Mouse (Mus musculus): ENCODE data around the gene C130026I21Rik. TPM values are rescaled to one million over a fixed set of nuclear protein-coding genes. Genes with fewer than 3 reads are reported as not detected.
"Not testable (repeated sequence)": the region's sequence is repeated elsewhere in the genome, so short reads cannot be mapped to it uniquely, and the experiment has no call there.

The C130026I21Rik gene
- polyA plus RNA-seq, 1 experiment from 2014 or later: not detected

DNA sequence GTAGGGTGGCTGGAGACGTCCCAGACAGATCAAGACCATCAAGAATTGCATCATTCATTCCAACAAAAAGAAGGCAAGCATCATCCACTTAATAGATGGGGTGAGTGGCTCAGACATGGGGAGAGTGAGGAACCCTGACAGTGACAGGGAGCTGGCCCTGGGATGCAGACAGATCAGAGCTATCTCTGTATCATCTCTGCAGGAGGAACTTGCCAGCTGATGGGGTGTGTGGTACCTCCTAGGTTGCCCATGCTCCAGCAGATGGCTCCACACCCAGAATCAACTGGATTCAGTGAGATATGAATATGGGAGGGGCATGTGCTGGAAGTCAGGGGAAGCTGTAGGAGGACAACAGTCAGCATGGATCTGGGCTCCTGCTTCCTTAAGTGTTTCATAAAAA lies 275.9 kb downstream of the C130026I21Rik start:
- not testable (repeated sequence) for H3K27me3 ChIP-seq (ENCODE audit: control insufficient read depth, insufficient read depth, low read length); DNase-seq (ENCODE audit: low spot score); H3K9me3 ChIP-seq (ENCODE audit: control insufficient read depth, low read length); H3K36me3 ChIP-seq (ENCODE audit: control insufficient read depth, insufficient read depth, low read length); H3K9ac ChIP-seq (ENCODE audit: low read length); H3K4me2 ChIP-seq (ENCODE audit: low read depth, severe bottlenecking); H3K4me3 ChIP-seq (ENCODE audit: low read depth, low read length); H3K4me1 ChIP-seq (ENCODE audit: control insufficient read depth, insufficient read depth, low read length); H3K27ac ChIP-seq (replicated peaks; ENCODE audit: low read depth, low read length); ATAC-seq (ENCODE audit: insufficient number of reproducible peaks, low FRiP score, low TSS enrichment, low read depth)
- WGBS: no CpG with 5 or more reads among the region's 1 CpGs

DNA sequence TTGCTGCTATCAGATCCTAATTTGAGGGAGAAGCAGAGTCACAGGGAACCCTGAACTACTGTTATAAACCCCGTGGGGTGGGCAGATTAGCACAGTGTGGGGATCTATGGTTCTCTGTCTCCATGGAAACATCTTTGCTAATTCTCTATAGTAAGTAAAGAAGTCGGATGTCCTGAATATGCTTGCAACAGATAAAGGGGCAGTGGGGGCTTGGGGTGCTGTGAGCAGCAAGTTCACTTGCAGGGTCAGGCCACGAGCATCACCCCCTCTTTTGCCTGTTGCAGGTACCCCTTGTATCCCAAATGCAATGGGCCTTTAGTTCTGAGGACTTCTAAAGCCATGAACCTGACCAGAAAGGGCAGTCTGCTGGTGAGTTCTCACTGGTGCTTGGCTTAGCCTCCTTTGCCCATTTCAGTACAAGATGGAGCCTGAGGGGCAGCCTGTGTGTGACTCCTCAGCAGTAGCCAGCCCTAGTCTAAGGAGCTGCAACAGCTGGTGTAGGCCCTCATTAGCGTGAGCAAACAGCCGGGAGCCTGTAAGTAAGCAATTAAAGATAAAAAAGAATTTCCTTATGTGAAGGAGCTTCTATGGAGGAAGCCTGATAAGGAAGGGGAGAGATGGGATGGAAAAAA lies 276.6 kb downstream of the C130026I21Rik start:
- H3K4me3 ChIP-seq (ENCODE audit: low read depth, low read length); H3K9me3 ChIP-seq (ENCODE audit: control insufficient read depth, low read length); H3K4me2 ChIP-seq (ENCODE audit: low read depth, severe bottlenecking); H3K27ac ChIP-seq (replicated peaks; ENCODE audit: low read depth, low read length); H3K4me1 ChIP-seq (ENCODE audit: control insufficient read depth, insufficient read depth, low read length); H3K36me3 ChIP-seq (ENCODE audit: control insufficient read depth, insufficient read depth, low read length); H3K9ac ChIP-seq (ENCODE audit: low read length); H3K27me3 ChIP-seq (ENCODE audit: control insufficient read depth, insufficient read depth, low read length); DNase-seq (ENCODE audit: low spot score): not testable (repeated sequence)
- peak; percentile 62 for ATAC-seq (ENCODE audit: insufficient number of reproducible peaks, low FRiP score, low TSS enrichment, low read depth)
- 56% methylated on average over 1 of the region's 5 CpGs for WGBS

DNA sequence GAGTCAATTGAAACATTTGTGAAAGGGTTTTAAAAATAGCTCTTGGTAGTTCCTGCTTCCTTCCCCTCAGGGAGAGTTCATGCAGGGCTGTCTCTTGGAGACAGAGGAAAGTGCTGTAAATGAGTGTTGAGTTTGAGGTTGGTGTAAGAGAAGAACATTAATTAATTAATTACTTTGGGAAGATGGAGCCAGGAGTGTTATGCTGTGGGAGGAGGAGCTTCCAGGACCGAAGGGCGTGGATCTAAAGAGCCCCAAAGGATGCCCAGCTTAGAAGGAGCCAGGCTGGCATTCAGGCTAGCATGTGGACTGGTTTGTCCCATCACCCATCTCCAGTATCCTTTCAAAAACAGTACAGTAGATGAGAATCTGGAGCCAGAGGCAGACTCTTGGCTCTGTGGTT lies 277.1 kb downstream of the C130026I21Rik start:
- not testable (repeated sequence) for H3K36me3 ChIP-seq (ENCODE audit: control insufficient read depth, insufficient read depth, low read length); H3K9me3 ChIP-seq (ENCODE audit: control insufficient read depth, low read length); DNase-seq (ENCODE audit: low spot score); H3K4me3 ChIP-seq (ENCODE audit: low read depth, low read length); H3K4me1 ChIP-seq (ENCODE audit: control insufficient read depth, insufficient read depth, low read length); H3K27me3 ChIP-seq (ENCODE audit: control insufficient read depth, insufficient read depth, low read length); H3K4me2 ChIP-seq (ENCODE audit: low read depth, severe bottlenecking); H3K27ac ChIP-seq (replicated peaks; ENCODE audit: low read depth, low read length); H3K9ac ChIP-seq (ENCODE audit: low read length)
- peak; percentile 47; the same call in 1 of the 2 replicates for ATAC-seq (ENCODE audit: insufficient number of reproducible peaks, low FRiP score, low TSS enrichment, low read depth)
- no CpG with 5 or more reads among the region's 2 CpGs for WGBS

GRCm38 (mm10) chr1:84992827-84993226 lies 277.5 kb downstream of the C130026I21Rik start:
- not testable (repeated sequence) for H3K9me3 ChIP-seq (ENCODE audit: control insufficient read depth, low read length); H3K36me3 ChIP-seq (ENCODE audit: control insufficient read depth, insufficient read depth, low read length); H3K27ac ChIP-seq (replicated peaks; ENCODE audit: low read depth, low read length); H3K4me1 ChIP-seq (ENCODE audit: control insufficient read depth, insufficient read depth, low read length); H3K9ac ChIP-seq (ENCODE audit: low read length); H3K4me3 ChIP-seq (ENCODE audit: low read depth, low read length); DNase-seq (ENCODE audit: low spot score); H3K4me2 ChIP-seq (ENCODE audit: low read depth, severe bottlenecking); H3K27me3 ChIP-seq (ENCODE audit: control insufficient read depth, insufficient read depth, low read length)
- ATAC-seq (ENCODE audit: insufficient number of reproducible peaks, low FRiP score, low TSS enrichment, low read depth): 0 out of 2 replicates have a peak, but pooled peaks have one; percentile 13
- no CpG with 5 or more reads among the region's 3 CpGs for WGBS

DNA sequence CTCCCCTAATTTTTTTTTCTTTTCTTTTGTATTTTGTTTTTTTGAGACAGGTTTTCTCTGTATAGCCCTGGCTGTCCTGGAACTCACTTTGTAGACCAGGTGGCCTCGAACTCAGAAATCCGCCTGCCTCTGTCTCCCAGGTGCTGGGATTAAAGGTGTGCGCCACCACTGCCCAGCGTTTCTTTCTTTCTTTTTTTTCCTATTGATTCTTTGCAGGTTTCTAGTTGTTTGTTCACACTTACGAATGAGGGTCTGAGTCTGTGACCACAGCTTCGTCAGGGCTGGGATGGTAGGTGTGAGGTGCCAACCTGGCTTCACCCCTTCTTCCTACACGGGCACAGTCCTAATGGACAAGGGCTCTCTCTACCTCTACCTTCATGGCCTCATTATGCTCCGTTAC lies 281.3 kb downstream of the C130026I21Rik start:
- H3K36me3 ChIP-seq (ENCODE audit: control insufficient read depth, insufficient read depth, low read length); H3K27ac ChIP-seq (replicated peaks; ENCODE audit: low read depth, low read length); ATAC-seq (ENCODE audit: insufficient number of reproducible peaks, low FRiP score, low TSS enrichment, low read depth); H3K9ac ChIP-seq (ENCODE audit: low read length); H3K4me1 ChIP-seq (ENCODE audit: control insufficient read depth, insufficient read depth, low read length); H3K27me3 ChIP-seq (ENCODE audit: control insufficient read depth, insufficient read depth, low read length); H3K4me2 ChIP-seq (ENCODE audit: low read depth, severe bottlenecking); DNase-seq (ENCODE audit: low spot score); H3K4me3 ChIP-seq (ENCODE audit: low read depth, low read length); H3K9me3 ChIP-seq (ENCODE audit: control insufficient read depth, low read length): not testable (repeated sequence)
- WGBS: 88% methylated on average over 6 of the region's 8 CpGs

DNA sequence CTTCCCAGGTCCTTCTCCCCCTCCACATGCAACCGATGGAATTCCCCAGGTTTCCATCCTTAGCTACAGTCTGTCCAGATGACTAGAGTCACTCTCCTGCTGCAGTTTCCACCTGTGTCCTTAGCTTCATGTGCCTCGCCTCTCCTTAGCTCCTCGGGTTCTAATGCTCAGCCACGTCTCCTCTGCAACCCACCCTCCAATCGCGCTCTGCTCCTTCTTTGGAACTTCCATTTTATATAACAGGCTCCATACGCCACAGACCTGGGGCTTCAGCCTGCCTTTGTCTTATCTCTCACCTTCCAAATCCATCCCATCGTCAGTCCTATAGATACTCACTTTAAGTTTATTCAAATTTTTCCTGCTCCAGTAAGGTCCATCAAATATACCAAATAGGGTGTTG lies 282.6 kb downstream of the C130026I21Rik start:
- not testable (repeated sequence) for H3K9me3 ChIP-seq (ENCODE audit: control insufficient read depth, low read length); H3K36me3 ChIP-seq (ENCODE audit: control insufficient read depth, insufficient read depth, low read length); H3K9ac ChIP-seq (ENCODE audit: low read length); ATAC-seq (ENCODE audit: insufficient number of reproducible peaks, low FRiP score, low TSS enrichment, low read depth); H3K4me3 ChIP-seq (ENCODE audit: low read depth, low read length); H3K4me1 ChIP-seq (ENCODE audit: control insufficient read depth, insufficient read depth, low read length); H3K4me2 ChIP-seq (ENCODE audit: low read depth, severe bottlenecking); H3K27ac ChIP-seq (replicated peaks; ENCODE audit: low read depth, low read length); DNase-seq (ENCODE audit: low spot score); H3K27me3 ChIP-seq (ENCODE audit: control insufficient read depth, insufficient read depth, low read length)
- 75% methylated on average over 7 of the region's 8 CpGs for WGBS

DNA sequence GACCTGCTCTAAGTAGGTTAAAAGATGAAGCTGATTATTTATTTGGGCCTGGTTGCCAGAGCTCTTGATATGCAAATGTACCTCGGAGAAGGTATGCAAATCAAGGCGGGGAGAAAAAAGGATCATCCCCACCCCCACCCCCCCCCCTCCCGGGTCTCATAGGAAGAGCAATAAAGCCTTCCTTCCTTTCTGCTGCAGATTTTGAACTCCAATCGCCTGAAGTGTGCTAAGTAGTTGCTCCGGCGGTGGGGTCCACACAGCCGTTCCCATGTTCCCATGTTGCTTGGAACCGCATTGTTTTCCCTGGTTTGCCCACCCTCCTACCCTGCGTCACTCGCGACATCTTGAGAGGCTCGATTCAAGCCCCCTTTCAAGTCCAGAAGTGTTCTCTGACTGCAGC lies 308.6 kb downstream of the C130026I21Rik start:
- not testable (repeated sequence) for H3K36me3 ChIP-seq (ENCODE audit: control insufficient read depth, insufficient read depth, low read length); H3K4me3 ChIP-seq (ENCODE audit: low read depth, low read length); H3K27ac ChIP-seq (replicated peaks; ENCODE audit: low read depth, low read length); ATAC-seq (ENCODE audit: insufficient number of reproducible peaks, low FRiP score, low TSS enrichment, low read depth); DNase-seq (ENCODE audit: low spot score); H3K4me2 ChIP-seq (ENCODE audit: low read depth, severe bottlenecking); H3K4me1 ChIP-seq (ENCODE audit: control insufficient read depth, insufficient read depth, low read length); H3K27me3 ChIP-seq (ENCODE audit: control insufficient read depth, insufficient read depth, low read length); H3K9me3 ChIP-seq (ENCODE audit: control insufficient read depth, low read length); H3K9ac ChIP-seq (ENCODE audit: low read length)
- WGBS: 3% methylated on average over 12 of the region's 12 CpGs

DNA sequence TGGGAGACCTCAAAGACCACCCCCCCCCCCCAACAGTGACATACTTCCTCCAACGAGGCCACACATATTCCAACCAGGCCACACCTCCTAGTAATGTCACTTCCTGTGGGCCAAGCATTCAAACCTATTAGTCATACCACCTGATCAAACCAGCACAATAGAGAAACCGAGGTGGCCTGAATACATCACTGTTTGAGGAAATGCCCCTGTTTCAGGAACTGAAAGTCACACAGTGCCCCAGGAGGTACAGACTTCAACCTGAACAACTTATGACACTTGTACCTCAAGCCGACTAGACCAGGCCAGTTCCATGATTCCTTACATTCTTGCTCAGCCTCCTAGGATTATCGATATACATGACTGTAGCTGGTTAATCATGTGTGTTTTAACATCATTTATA lies 312.7 kb downstream of the C130026I21Rik start:
- not testable (repeated sequence) for H3K9ac ChIP-seq (ENCODE audit: low read length); H3K4me3 ChIP-seq (ENCODE audit: low read depth, low read length); DNase-seq (ENCODE audit: low spot score); ATAC-seq (ENCODE audit: insufficient number of reproducible peaks, low FRiP score, low TSS enrichment, low read depth); H3K9me3 ChIP-seq (ENCODE audit: control insufficient read depth, low read length); H3K27me3 ChIP-seq (ENCODE audit: control insufficient read depth, insufficient read depth, low read length); H3K4me1 ChIP-seq (ENCODE audit: control insufficient read depth, insufficient read depth, low read length); H3K27ac ChIP-seq (replicated peaks; ENCODE audit: low read depth, low read length); H3K4me2 ChIP-seq (ENCODE audit: low read depth, severe bottlenecking); H3K36me3 ChIP-seq (ENCODE audit: control insufficient read depth, insufficient read depth, low read length)
- WGBS: 90% methylated on average over 4 of the region's 4 CpGs

- not testable (repeated sequence) for H3K4me2 ChIP-seq (ENCODE audit: low read depth, severe bottlenecking); ATAC-seq (ENCODE audit: insufficient number of reproducible peaks, low FRiP score, low TSS enrichment, low read depth); H3K9ac ChIP-seq (ENCODE audit: low read length); H3K4me1 ChIP-seq (ENCODE audit: control insufficient read depth, insufficient read depth, low read length); H3K27me3 ChIP-seq (ENCODE audit: control insufficient read depth, insufficient read depth, low read length); H3K36me3 ChIP-seq (ENCODE audit: control insufficient read depth, insufficient read depth, low read length); H3K9me3 ChIP-seq (ENCODE audit: control insufficient read depth, low read length); H3K4me3 ChIP-seq (ENCODE audit: low read depth, low read length); H3K27ac ChIP-seq (replicated peaks; ENCODE audit: low read depth, low read length)
- WGBS: 95% methylated on average over 3 of the region's 3 CpGs
- DNase-seq (ENCODE audit: low spot score): peak; percentile 7
Measured at GRCm38 (mm10) chr1:84956771-84957170, 313.6 kb downstream of the C130026I21Rik start.

Data from limb, embryonic 11.5 days (tissue).